In genomic region chr6:129036890-129037463, GRCm38 (mm10) we compare ENCODE assay signal across 16 mouse cellular contexts. TPM values are rescaled to one million over a fixed set of nuclear protein-coding genes. Genes with fewer than 3 reads are reported as not detected.
DNase-seq lines count a peak whose midpoint lies in the region; ATAC-seq and TF ChIP-seq lines count a peak whose summit lies in the region.
"Had no signal": no experiment of that assay in that cellular context is flagged by ENCODE, and none has a peak within 500 bp of the region (broad histone marks: within the 10 kb centered on the region; RNA-seq: fewer than 3 reads in every experiment).

No protein-coding gene starts in this region.

- no peaks in the 10 kb centered on the region for H3K27me3 ChIP-seq in intestine, postnatal 0 days (replicated peaks; ENCODE audit: control insufficient read depth, insufficient read depth, low read length)
- H3K27me3 ChIP-seq: embryonic facial prominence, embryonic 15.5 days; forebrain, embryonic 15.5 days; limb, embryonic 15.5 days; midbrain, embryonic 13.5 days had no signal

- no peaks in the 10 kb centered on the region for H3K4me1 ChIP-seq in intestine, postnatal 0 days (replicated peaks; ENCODE audit: control insufficient read depth, insufficient read depth, low read length)
- H3K4me1 ChIP-seq: embryonic facial prominence, embryonic 15.5 days; forebrain, embryonic 15.5 days; limb, embryonic 15.5 days; midbrain, embryonic 13.5 days had no signal

- no peak overlapping the region for H3K9ac ChIP-seq in intestine, postnatal 0 days (ENCODE audit: low read depth, low read length)
- H3K9ac ChIP-seq: embryonic facial prominence, embryonic 15.5 days; forebrain, embryonic 15.5 days; limb, embryonic 15.5 days; midbrain, embryonic 13.5 days had no signal

- TF ChIP-seq CTCF in intestine, postnatal 0 days (IDR thresholded peaks at IDR 0.05; ENCODE audit: low read depth), result no peak

- 93% methylated on average over 2 of the region's 2 CpGs for WGBS in intestine, postnatal 0 days

- H3K4me3 ChIP-seq in intestine, postnatal 0 days (ENCODE audit: low read depth, low read length), result no peak overlapping the region
- H3K4me3 ChIP-seq: embryonic facial prominence, embryonic 15.5 days; forebrain, embryonic 15.5 days; limb, embryonic 15.5 days; midbrain, embryonic 13.5 days had no signal

- H3K27ac ChIP-seq in intestine, postnatal 0 days (ENCODE audit: low read depth, low read length), result no peak overlapping the region
- H3K27ac ChIP-seq: embryonic facial prominence, embryonic 15.5 days; forebrain, embryonic 15.5 days; limb, embryonic 15.5 days; midbrain, embryonic 13.5 days; stomach, postnatal 0 days had no signal

- DNase-seq in lung, postnatal 25 days (ENCODE audit: low spot score), result peak; percentile 14
- DNase-seq in lung, postnatal 10 days, result no peak
- no peak for DNase-seq in cerebellum, adult 8-10 months
- no peak for DNase-seq in testis, postnatal 10 days (ENCODE audit: low spot score)
- DNase-seq: cerebellum, postnatal 25 days; kidney, postnatal 25 days; right cerebral cortex, postnatal 14 days had no signal

- H3K9me3 ChIP-seq in intestine, postnatal 0 days (ENCODE audit: control insufficient read depth), result no peaks in the 10 kb centered on the region
- H3K9me3 ChIP-seq: embryonic facial prominence, embryonic 15.5 days; forebrain, embryonic 15.5 days; limb, embryonic 15.5 days; midbrain, embryonic 13.5 days had no signal

- peak; percentile 89 for ATAC-seq in granulocyte monocyte progenitor cell, adult 5-6 weeks (replicated peaks; ENCODE audit: poor library complexity, severe bottlenecking)
- ATAC-seq in neutrophil, adult 5-6 weeks (ENCODE audit: extremely low read depth, insufficient number of reproducible peaks, low FRiP score, poor library complexity, severe bottlenecking), result 0 out of 2 replicates have a peak, but pooled peaks have one; percentile 42
- no peak for ATAC-seq in intestine, postnatal 0 days
- ATAC-seq: forebrain, embryonic 15.5 days; midbrain, embryonic 13.5 days had no signal

- H3K4me2 ChIP-seq in intestine, postnatal 0 days (replicated peaks; ENCODE audit: low read depth), result no peak overlapping the region
- H3K4me2 ChIP-seq: embryonic facial prominence, embryonic 15.5 days; forebrain, embryonic 15.5 days; limb, embryonic 15.5 days; midbrain, embryonic 13.5 days had no signal

- no peaks in the 10 kb centered on the region for H3K36me3 ChIP-seq in intestine, postnatal 0 days (ENCODE audit: control insufficient read depth, insufficient read depth)
- H3K36me3 ChIP-seq: embryonic facial prominence, embryonic 15.5 days; forebrain, embryonic 15.5 days; limb, embryonic 15.5 days; midbrain, embryonic 13.5 days had no signal

RNA-seq across cellular contexts. Expression of gene Klrb1f, which starts 8.7 kb away (rescaled TPM):
- 35.0 and 39.6 TPM in 2 replicates for total RNA-seq in granulocyte monocyte progenitor cell, adult 5-6 weeks (2014; fragmentation: Nextera tagmentation)
- 27.7 and 43.2 TPM in 2 replicates for total RNA-seq in granulocyte monocyte progenitor cell, adult 5-6 weeks (2017)
- total RNA-seq in neutrophil, adult 5-6 weeks (2017), result 0.86 and 1.2 TPM in 2 replicates
- polyA plus RNA-seq in intestine, postnatal 0 days (2015; fragmentation: Nextera tagmentation; extraction: Ambion mirVana), result 0.25 and 0.44 TPM in 2 replicates
- total RNA-seq: left cerebral cortex, adult 18-20 months had no signal

Comparison
In these comparisons a context has a peak if more than half of its experiments do, and no peak if none do; other contexts are left out.
1. RNA of gene Klrb1f, which starts 8.7 kb away (total RNA-seq): 27.7 to 43.2 TPM in granulocyte monocyte progenitor cell, adult 5-6 weeks; 0.86 to 1.2 TPM in neutrophil, adult 5-6 weeks; every median in the first group is over 10 times any median in the second.